Mouse (Mus musculus): ENCODE results near the gene Ccm2.

Gene Ccm2

GRCm38 (mm10) chr11:6580065-6580750 lies 33.5 kb downstream of the Ccm2 start:
- no peak for DNase-seq (ENCODE audit: low spot score in 2 of 2)

GRCm38 (mm10) chr11:6581560-6581959 lies 34.9 kb downstream of the Ccm2 start:
- DNase-seq (ENCODE audit: low spot score in 2 of 2) = no peak

GRCm38 (mm10) chr11:6585748-6586147 lies 39.1 kb downstream of the Ccm2 start:
- no peak for DNase-seq (ENCODE audit: low spot score in 2 of 2)

- no peak for DNase-seq (ENCODE audit: low spot score in 2 of 2)
These were observed 40.0 kb downstream of the Ccm2 start for GRCm38 (mm10) chr11:6586660-6587059.

- DNase-seq (ENCODE audit: low spot score in 2 of 2) = no peak
These were observed 40.7 kb downstream of the Ccm2 start for GRCm38 (mm10) chr11:6587249-6587940.

DNA sequence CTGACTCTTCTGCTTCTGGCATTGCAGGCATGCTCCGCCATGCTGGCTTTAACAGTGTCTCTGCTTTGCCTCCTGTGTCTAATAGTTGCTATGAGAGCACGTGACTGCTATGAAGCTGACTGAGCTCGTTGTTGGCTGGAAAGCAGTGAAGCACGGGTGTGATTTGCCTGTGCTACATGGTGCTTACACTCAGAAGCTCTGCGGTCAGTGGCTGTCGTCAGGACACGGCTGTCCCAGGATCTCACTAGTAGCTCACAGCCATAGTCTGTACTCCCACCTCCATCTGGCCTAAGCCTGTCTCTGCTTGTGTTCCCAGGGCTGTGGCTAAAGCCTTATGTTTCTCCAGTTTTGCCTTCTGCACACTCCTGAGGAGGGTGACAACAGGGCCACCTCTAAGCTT lies 41.6 kb downstream of the Ccm2 start:
- DNase-seq (ENCODE audit: low spot score in 2 of 2) = no peak

DNA sequence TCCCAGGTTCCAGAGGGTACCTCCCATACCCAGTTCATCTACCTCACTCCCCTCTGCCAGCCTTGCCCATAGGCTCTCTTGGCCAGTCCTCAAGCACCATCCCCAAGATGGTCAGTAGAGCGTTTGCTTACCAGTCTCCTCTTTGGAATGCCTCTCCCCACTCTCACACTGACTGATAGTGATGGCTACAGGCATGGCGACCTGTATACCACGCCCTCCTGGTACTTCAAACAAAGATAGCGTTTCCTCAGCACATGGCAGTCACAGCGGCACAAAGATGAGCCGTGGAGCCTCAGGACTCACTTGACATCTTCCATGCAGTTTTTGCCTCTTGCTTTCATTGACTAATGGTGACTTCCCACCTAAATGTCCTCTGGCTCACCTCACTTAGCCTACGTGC lies 43.2 kb downstream of the Ccm2 start:
- no peak for DNase-seq (ENCODE audit: low spot score in 2 of 2)

DNA sequence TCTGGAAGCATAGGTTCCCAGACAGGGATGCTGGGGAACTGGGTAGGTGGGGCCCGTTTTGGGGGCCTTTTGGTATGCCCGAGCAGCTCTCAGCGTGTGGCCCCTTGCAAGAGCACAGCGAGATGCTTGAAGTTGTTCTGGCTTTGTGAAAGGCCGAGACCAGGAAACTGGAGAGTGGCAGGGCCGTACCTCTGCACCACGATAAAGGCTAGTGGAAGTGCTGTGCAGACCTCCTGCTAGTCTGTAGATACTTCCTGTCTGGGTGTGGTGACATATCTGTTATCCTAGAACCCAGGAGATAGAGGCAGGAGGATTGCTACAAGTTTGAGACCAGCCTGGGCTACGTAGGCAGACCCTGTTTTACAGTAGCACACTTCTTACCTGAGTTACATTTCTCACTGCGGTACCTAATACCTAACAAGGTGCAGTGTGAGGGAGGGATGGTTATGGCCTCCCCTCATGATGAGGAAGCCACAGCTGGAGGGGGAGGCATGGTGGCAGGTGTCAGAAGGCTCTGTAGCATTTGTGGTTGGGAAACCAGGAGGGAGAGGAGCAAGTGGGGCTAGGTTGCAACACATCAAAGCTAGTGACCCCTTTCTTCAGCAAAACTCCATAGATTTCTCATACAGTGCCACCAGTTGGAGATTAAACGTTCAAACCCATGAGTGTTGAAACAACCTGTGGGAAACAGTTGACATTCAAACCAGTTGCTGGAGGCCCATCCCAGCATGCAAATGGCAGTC lies 44.4 kb downstream of the Ccm2 start:
- DNase-seq (ENCODE audit: low spot score in 2 of 2) = no peak

- no peak for DNase-seq (ENCODE audit: low spot score in 2 of 2)
These were observed 46.7 kb downstream of the Ccm2 start for GRCm38 (mm10) chr11:6593406-6593805.

DNA sequence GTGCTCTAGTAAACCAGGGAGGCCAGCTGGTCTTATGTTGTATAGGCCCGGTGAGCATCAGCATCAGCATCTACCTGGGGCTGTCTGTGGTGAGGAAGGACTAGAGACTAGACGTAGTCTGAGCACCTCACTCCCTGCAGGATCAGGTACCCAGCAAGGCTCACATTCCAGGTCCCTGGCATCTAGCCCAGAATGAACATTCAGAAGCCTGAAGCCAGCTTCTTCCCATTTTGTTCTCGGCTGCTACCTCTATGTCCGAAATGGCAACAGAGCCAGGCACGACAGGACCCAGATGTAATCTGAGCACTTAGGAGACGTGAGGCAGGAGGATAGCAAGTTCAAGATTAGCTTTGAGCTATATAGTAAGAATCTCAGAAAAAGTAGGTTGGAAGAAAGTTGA lies 48.2 kb downstream of the Ccm2 start:
- no peak for DNase-seq (ENCODE audit: low spot score in 2 of 2)

DNA sequence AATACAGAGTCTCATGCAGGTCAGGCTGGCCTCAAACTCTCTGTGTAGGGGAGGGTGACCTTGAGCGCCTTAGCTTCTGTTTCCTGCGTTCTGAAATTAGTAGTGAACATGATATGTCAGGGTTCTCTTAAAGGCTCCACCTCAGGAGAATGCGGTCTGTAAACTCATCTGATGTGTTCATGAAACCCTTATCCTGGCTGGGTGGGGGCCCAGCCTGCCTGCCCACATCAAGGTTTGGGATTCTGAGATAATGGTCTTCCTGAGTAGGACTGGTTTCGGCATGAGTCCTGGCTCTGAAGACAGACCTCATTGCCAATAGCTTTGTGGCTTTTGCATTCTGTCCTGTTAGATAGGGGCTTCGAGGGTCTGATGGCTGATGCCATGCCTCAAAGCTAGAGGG lies 48.7 kb downstream of the Ccm2 start:
- no peak for DNase-seq (ENCODE audit: low spot score in 2 of 2)

GRCm38 (mm10) chr11:6596205-6596604 lies 49.5 kb downstream of the Ccm2 start:
- DNase-seq (ENCODE audit: low spot score in 2 of 2) = no peak

- DNase-seq (ENCODE audit: low spot score in 2 of 2) = no peak
These were observed 49.9 kb downstream of the Ccm2 start for GRCm38 (mm10) chr11:6596616-6597015.

- DNase-seq (ENCODE audit: low spot score in 2 of 2) = no peak
These were observed 50.8 kb downstream of the Ccm2 start for GRCm38 (mm10) chr11:6597523-6597922.

DNA sequence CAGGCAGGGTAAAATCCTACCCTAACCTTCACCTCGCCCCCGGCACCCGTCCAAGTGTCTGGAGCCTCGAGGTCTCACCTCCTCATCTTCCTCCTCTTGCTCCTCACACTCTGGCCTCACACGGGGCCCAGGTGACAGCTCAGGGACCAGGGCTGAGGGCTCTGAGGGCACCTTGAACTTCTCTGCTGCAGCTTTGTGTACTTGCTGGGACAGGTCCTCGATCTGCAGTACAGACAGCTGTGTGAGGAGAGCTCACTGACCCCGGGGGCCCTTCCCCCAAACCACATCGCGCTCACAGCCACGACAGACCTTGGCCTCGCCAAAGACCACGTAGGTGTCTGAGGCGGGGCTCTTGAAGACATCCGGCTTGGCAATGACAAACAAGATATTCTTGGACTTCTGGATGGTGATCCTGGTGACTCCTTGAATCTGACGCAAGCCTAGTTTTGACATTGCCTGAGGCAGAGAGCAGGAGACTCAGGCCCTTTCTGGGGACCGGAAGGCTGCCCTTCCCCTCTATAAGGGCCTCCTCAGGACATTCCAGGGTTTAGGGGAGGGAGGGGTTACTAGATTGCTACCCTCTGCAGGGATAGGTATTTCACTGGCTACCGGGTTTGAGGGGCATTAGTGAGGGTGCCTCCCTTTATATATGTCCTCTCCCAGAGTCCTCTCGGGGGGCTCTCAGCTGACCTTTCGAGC lies 51.7 kb downstream of the Ccm2 start:
- DNase-seq (ENCODE audit: low spot score in 2 of 2) = no peak

DNA sequence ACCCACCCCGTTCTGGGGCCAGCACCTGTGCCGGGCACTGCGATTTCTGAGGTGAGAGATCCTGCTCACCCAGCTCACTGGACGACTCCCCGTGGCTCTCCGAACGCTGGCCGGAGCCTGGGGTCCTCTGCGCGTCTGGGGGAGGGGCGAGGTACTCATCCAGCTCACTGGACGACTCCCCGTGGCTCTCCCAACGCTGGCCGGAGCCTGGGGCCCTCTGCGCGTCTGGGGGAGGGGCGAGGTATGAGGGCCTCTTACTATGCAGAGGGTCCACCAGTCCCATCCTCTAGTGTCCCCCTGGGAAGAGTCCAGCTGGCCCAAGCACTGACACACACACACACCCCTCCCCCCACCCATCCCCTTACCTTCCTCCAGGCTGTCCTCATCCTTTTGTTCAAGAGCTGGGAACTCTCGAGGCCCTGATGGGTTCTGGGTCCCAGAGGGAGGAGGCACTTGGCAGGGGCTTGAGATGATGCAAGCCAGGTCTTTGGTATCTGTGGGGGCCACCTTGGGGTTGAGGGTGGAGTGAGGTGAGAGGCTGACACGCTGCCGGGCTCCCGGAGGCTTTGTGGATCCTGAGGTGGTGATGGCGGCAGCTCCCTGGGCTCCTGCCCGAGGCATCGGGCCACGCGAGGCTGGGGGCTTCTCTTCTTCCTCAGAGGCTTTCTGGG lies 52.5 kb downstream of the Ccm2 start:
- DNase-seq (ENCODE audit: low spot score in 2 of 2) = no peak

- DNase-seq (ENCODE audit: low spot score in 2 of 2) = no peak
These were observed 53.1 kb downstream of the Ccm2 start for GRCm38 (mm10) chr11:6599831-6600230.

GRCm38 (mm10) chr11:6600284-6600944 lies 53.7 kb downstream of the Ccm2 start:
- no peak for DNase-seq (ENCODE audit: low spot score in 2 of 2)

DNA sequence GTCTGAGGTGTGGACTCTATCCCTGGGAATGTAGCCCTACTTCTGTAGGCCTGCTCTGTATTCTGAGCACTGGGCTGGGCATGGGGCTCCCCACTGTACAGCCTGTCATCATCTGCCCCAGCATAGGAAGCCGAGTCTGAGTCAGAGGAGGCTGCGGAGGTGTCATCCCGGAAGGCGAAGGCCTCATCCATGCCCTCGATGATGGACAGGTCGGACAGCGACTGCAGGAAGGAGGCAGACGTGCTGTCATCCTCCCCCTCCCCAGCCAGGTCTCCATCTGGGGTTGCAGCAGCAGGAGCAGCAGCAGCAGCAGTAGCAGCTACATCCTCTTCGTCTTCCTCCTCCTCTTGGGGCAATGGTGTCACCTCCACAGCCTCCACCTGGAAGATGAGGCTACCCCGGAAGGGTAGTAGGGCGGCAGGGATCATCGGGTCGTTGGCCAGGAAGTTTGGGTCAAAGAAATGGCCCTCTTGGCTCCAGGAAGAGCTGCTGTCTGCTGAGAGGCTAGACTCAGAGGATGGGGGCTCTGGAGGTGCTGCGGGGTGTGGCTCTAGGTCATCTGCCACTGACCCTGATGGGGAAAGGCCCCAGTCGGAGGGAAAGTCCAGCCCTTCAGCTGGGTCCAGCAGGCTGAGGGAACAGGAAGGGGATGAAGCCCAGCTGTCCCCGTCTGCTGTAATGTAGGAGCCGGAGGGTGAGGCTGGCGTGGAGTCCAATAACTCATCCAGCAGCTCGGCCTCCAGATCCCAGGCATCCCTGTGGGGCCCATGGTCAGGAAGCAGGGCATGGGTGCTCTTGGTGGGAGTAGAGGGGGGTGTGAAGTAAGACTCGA lies 55.2 kb downstream of the Ccm2 start:
- no peak for DNase-seq (ENCODE audit: low spot score in 2 of 2)

DNA sequence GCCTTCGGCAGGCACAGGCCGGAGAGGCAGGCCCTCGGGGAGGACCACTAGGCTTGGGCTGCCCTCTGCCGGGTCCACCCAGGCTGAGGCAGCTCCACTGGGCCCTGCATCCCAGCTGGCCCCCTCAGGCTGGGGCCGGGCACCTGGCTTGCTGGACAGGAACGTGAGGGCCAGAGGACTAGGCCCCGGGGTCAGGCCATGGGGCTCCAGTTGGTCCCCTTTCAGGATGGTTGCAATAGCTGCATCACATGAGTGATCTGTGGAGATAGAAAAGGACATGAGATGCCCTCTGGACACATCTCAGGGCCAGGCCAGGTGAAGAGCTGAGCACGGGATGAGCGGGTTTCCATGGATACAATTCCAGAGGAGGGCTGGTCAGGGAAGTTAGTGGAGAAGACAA lies 56.0 kb downstream of the Ccm2 start:
- no peak for DNase-seq (ENCODE audit: low spot score in 2 of 2)

Data from frontal cortex, postnatal 14 days (tissue).